Mouse (Mus musculus): ENCODE measurements around the gene Nup153. TPM values are rescaled to one million over a fixed set of nuclear protein-coding genes. Genes with fewer than 3 reads are reported as not detected.

Gene Nup153
- polyA plus RNA-seq (2015; fragmentation: Nextera tagmentation; extraction: Ambion mirVana) = 7.8 and 8.0 TPM in 2 replicates

DNA sequence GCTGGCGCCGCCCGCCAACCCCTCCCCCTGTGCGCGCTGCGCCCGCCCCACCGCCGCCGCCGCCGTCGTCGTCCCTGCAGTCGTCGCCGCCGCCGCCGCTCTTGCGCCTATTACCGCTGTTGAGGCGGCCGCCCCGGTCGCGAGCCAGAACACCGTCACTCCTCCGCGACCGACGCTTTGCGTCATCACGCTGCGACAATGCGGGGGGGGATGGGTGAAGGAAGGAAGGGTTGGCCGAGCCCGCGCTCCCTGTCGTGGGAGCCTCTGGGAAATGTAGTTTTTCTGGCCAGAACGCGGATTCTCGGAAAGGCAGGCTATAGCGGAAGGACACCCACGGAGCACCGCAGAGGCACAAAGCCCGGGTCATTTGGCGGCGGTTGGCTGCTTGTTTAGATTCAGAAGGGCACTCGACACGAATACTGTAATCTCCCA lies at the start of gene Nup153:
TSS of gene Nup153 (minus strand) at position 104 of the 432 bp plus-strand sequence.

DNA sequence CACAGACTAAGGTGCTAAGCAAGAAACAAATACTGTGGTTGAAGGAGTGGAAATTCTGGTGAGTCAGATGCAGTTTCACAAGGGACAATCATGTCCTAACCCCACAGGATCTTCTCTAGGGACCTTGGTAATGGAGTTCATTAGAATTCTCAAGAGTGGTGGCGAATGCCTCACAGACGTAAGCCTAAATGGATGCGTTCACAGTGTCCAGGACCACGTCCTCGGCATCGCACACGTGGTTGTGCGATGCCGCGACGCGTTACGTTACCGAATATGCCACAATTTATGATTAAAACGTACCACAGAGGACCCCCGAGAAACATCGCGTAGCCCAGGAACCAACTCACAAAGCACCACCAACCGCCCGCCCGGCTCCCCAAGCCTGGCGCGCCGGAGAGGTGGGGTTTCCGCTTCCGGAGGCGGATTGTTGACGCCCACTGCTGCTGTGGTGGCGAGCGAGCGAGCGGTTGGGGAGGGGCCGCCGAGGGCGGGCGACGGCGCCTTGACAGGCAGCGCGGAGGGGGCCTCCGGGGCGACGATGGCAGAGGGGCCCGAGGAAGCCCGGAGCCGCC lies 58.6 kb downstream of the Nup153 start, which contains the start of gene Fam8a1:
TSS of gene Fam8a1 (plus strand) at position 475 of the 572 bp plus-strand sequence.

Other genes with a start within 250 kb of the Nup153 start
- gene Cap2, start 226.1 kb downstream of the Nup153 start, polyA plus RNA-seq (2015; fragmentation: Nextera tagmentation; extraction: Ambion mirVana) = 170 and 181 TPM in 2 replicates
- 11.5 and 12.0 TPM in 2 replicates for gene Fam8a1, start 58.4 kb downstream of the Nup153 start, polyA plus RNA-seq (2015; fragmentation: Nextera tagmentation; extraction: Ambion mirVana)
- gene Kif13a, start 201.9 kb upstream of the Nup153 start, polyA plus RNA-seq (2015; fragmentation: Nextera tagmentation; extraction: Ambion mirVana) = 15.4 and 16.3 TPM in 2 replicates

Measured in skeletal muscle tissue, postnatal 0 days (tissue).